Mouse (Mus musculus): Measurements from ENCODE around the gene Gm10638. TPM values are rescaled to one million over a fixed set of nuclear protein-coding genes. Genes with fewer than 3 reads are reported as not detected.

Gene Gm10638
- 1 to 10 TPM; 4.0 to 4.3 TPM for total RNA-seq (2021)

DNA sequence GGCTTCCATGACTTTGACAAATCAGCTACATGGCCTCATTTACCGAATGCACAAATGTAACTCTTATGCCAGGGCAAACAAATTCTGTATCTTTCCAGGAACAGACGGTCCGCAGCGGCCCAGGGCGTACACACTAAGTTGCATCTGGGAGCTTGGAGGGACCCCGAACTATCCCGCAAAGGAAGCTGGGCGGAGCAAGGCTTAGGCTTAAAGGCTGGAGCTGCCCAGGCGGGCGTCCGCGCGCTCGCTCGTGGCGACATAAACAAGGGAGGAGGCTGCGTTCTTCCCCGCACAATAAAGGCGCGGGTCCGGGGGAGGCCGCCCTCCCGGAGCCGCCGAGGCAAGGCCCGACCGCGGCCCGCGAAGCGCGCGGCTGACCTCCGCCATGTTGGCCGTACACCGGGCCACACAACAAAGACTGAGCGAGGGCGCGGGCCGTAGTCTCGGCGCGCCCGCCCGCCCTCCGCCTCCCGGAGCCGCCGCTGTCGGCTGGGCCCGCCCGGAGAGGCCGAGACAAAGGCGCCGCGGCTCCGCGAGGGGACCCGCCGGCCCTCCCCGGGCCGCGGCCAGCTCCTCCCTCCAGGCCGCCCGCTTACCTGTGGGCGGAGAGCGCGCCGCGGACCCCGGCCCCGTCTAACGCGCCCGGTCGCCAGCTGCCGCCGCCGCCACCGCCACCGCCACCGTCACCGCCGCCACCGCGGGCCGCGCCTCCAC is at the start of gene Gm10638, which contains the start of gene Siah1a:
Gm10638 (plus strand) TSS at position 479 of the 714 bp plus-strand sequence.
Siah1a (minus strand) TSS at position 714 of the 714 bp plus-strand sequence.
- intact Hi-C loops (cut with DNase I), result loop anchor here (10.0 kb wide), 2 partner anchors 81 to 159 kb away; no protein-coding TSS in a partner anchor
- DNase-seq (ENCODE audit: extremely low spot score in 1 of 2, low spot score in 2 of 2), result peak; percentile 27 to 80

DNA sequence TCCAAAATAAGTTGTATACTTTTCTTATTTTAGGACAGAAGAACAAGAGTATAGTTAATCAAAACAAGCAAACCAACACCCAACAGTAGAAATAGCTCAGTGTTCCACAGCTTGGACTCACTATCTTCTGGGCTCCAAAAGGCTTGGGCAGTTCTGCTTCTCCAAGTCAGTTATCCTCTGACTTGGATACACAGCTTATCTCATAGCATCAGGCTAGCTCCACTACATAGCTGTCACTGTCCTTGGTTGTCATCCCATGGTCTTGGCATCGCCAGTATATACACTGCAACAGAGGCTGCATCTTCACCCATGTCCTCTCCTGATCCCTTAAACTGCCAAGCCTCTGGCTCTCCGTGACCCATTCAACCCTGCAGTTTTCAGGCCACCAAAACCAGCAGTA is 49.8 kb upstream of the Gm10638 start:
- no peak for DNase-seq (ENCODE audit: extremely low spot score in 1 of 2, low spot score in 2 of 2)
- intact Hi-C loops (cut with DNase I), result no loop called here

DNA sequence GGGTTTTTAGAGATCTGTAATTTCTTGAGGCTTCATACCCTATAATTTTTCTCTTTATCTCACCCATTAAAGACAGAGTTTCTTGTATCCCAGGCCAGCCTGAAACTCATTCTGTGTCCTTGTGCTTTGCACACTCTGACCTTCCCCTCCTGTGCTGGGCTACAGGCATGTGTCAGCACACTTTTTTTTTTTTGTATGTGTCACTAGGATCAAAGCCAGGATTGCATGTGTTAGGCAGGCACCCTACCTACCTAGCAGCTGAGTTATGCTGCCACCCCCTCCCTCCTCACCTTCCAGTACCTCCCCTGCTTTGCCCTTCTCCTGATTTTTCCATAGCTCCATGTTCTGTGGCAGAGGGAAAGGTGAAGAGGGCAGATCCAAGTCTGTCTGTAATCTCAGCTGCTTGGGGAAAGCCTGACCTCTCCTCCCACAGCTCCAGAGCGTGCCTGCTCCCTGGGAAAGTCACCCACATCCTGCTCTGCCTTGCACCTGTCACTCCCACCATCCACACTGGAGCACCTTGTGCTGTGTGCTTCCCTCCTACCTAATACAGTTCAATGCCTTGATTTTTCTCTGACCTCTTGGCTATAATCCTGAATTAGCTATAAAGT is 46.6 kb upstream of the Gm10638 start:
- intact Hi-C loops (cut with DNase I), result no loop called here
- DNase-seq (ENCODE audit: extremely low spot score in 1 of 2, low spot score in 2 of 2), result no peak

DNA sequence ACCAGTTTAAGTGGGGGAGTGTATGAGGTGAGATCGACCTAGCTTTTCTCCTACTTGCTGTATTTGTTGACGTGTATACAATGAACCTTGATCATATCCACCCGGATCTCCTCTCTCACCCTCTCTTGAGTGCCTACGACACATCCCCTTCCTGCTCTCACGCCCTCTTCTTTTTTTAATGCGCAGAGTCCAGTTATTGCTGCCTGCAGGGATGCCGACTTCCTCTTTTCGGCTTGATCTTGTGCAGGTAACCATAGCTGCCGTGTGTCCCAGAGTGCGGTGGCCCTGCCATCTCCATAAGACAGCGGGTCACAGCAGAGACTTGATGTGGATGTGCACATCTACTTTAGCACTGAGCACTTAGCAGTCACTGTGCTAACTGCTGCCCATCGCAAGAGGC is 46.0 kb upstream of the Gm10638 start:
- intact Hi-C loops (cut with DNase I), result no loop called here
- no peak for DNase-seq (ENCODE audit: extremely low spot score in 1 of 2, low spot score in 2 of 2)

DNA sequence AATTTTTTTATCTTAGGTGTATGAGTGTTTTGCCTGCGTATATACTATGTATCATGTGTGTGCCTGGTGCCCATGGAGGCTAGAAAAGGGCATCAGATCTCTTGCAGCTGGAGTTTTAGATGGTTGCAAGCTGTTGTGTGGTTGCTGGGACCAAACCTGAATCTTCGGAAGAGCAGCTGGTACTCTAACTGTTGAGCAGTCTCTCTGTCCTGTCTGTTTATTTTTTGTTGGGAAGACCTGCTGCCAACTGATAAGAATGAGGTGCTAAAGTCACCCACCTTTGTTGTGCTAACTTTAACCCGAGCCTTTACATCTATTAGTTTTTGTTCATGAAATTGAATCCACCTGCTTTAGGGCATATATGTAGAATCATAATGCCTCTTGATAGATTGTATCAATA is 43.0 kb upstream of the Gm10638 start:
- no peak for DNase-seq (ENCODE audit: extremely low spot score in 1 of 2, low spot score in 2 of 2)
- intact Hi-C loops (cut with DNase I), result no loop called here

DNA sequence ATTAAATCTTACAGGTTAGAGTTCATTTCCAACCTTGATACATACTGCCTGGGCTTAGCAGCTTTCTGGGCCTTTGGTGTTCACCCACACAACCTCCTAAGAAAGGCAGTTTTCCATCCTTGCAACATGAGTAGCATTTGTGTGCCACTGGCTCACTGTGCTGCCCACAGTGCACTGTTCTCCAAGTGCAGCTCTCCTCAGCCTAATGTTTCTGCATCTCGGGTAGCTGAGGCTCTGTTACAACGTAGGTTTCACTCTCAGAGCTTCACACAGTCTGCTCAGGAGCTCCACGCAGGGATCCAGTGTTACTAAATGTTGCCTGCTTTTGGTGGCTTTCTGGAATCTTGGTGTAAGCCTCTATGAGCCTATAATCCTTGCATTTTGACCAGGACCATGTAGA is 40.2 kb upstream of the Gm10638 start:
- no peak for DNase-seq (ENCODE audit: extremely low spot score in 1 of 2, low spot score in 2 of 2)
- intact Hi-C loops (cut with DNase I), result no loop called here

DNA sequence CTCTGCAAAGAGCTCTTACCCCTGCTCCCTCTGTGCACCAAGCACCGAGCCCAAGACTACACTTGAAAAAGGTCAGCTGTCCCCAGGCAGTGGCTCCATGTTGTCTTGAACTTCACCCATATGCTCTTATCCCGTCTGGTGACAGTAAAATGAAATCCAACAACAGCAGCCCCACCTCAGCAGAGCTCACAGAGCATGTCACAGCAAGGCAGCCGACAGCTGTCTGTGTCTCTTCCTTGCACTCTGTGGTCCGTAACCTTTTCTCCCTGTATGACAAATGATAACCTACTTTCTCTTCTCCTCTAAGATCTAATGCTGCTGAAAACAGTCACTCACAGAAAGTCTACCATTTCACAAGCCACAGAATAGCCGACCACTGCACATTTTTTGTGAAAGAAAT is 38.7 kb upstream of the Gm10638 start:
- intact Hi-C loops (cut with DNase I), result no loop called here
- no peak for DNase-seq (ENCODE audit: extremely low spot score in 1 of 2, low spot score in 2 of 2)

DNA sequence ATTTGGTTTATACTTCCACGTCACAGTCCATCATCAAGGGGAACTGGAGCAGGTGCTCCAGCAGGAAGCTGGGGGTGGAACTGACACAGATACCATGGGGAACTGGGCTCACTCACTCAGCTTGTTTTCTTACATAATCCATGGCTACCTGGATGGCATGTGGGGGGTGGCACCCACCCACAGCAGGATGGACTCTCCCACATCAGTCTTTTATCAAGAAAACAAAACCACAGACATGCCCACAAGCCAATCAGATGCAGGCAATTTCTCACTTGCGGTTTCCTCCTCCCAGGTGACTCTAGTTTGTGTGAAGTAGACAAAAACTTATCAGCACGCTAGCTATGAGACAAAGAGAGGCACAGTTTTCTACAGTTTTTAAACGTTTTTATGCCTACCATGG is 37.6 kb upstream of the Gm10638 start:
- intact Hi-C loops (cut with DNase I), result no loop called here
- no peak for DNase-seq (ENCODE audit: extremely low spot score in 1 of 2, low spot score in 2 of 2)

DNA sequence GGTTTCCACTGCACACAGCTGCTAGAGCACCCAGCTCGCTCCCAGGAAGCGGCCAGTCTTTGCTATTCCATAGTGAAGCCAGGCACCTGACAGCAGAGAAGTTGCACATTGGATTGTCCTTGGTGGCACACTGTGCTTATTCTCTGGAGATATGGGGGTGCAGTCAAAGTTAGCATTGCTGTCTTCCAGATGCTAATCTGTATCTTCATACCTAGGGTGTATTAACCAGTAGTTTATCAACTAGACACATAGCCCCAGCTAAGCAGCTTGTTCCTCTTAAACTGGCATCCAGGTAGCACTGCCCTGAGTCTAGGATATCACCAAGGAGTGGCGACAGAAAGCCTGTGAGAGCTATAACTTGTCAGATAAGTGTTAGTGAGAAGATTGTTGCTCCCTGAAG is 32.9 kb upstream of the Gm10638 start:
- intact Hi-C loops (cut with DNase I), result no loop called here
- DNase-seq (ENCODE audit: extremely low spot score in 1 of 2, low spot score in 2 of 2), result no peak

DNA sequence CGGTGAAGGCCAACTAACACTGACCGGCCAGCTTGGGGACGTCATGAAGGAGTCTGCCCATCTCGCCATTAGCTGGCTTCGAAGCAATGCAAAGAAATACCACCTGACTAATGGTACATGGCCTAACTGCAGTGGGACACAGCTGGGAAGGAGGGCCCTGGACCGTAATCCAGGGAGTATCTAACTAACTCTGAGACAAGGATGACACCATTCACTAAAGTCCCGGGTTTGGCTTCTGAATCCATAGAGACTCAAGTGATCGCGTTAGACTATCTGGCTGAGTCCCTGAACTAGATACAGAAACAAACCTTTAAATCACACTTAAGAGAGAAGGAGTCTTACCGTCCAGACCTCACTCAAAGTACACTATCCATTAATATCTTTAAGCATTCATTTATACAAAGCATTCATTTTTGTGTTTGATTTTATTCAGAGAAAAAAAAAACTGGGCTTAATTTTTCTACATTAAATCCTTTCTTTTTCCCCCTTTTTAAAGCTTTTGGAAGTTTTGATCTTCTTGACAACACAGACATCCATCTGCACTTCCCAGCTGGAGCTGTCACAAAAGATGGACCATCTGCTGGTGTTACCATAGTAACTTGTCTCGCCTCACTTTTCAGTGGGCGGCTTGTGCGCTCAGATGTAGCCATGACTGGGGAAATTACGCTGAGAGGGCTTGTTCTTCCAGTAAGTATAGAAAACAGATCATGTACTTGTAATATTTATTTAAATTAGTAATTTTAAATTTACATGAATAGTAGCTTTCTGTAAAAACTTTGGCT is 31.9 kb upstream of the Gm10638 start:
- intact Hi-C loops (cut with DNase I), result no loop called here
- peak; percentile 49 to 82 for DNase-seq (ENCODE audit: extremely low spot score in 1 of 2, low spot score in 2 of 2)

DNA sequence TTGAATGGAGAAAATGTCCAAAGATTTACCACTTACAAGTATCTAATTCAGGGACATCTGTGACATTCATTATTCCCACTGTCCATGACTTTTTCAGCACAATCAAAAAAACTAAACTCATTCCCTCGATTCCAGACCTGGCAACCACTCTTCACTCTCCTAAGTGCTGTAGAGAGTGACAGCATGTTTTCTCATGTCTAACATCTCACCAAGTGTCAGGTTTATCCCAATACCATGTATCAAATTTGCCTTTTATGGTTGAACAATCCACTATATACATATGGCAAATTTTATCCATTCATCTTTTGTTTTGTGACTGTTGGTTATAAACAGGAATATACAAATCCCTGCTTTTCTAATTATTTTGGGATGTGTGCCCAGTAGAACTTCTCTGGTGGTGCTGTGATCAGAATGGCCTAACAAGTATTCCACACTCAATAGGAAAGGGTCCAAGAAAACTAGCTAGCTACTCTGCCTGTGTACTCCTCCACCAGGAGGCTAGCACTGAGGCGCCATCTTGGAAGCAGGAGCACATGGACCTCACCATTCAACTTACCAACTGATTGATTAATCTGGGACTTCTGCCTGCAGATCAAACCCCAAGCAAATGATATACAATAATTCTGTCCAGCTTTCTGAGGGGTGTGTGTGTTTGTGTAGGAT is 27.0 kb upstream of the Gm10638 start:
- DNase-seq (ENCODE audit: extremely low spot score in 1 of 2, low spot score in 2 of 2), result no peak
- intact Hi-C loops (cut with DNase I), result no loop called here

DNA sequence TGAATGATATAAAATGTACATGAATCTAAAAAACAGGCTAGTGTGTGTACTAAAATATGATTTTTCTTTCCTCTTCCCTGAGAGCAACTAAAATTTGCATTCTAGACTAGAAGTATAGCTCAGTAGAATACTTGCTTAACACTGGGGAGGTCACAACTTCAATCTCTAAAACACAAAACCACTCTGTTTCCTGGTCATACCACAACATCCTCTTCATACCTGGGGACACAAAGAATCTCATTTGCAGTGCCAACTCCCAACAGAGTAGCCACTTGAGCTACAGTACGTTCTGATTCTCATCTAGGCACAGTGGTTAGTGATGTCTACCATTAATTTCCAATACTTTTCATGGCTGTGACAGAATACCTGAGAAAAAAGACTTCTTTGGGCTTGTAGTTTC is 26.1 kb upstream of the Gm10638 start:
- intact Hi-C loops (cut with DNase I), result no loop called here
- DNase-seq (ENCODE audit: extremely low spot score in 1 of 2, low spot score in 2 of 2), result no peak

DNA sequence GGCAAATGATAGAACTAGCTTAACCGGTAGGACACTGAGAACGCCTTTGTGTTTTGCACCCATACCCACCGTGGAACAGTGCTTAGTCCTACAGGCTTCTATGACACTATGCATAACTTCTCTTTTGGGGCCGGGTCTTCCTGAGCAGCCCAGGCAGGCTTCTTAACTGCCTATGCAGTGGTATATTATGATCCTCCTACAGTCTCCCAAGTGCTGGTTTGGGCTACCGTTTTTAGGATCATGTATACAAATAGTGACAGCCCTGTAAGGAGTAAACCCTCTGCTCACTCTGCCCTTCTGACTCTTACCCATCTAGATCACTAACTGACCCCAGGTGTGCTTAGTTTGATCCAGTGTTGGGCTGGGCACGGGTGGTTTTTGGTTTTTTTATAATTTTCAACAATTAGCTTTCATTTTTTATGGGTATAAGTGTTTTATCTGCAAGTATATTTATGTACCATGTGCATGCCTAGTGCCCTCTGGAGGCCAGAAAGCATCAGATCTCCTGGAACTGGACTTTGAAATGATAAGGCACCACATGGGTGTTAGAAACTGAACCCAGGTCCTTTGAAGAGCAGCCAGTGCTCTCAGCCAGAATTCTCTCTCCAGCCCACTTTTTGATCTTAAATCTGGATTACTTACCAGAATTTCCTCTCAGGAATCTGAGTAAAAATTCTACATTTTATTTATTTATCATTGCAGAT is 24.6 kb upstream of the Gm10638 start:
- no peak for DNase-seq (ENCODE audit: extremely low spot score in 1 of 2, low spot score in 2 of 2)
- intact Hi-C loops (cut with DNase I), result no loop called here

DNA sequence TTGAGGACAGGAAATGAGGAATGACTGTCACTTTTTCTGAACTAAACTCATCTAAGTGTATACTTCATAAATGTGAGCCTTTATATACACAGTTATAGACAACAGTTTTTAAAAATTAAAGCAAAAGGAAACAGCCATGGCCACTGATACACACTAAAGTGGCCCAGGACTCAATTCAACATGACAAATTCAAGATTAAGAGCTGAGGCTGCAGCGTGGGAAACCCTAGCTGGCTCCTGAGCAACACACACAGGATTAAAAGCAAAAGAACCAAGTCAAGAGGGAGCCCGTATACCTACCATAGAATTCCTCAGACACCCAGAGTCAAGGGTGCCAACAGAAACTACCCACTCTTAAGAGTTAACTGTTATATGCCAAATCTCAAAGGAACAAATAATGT is 24.0 kb upstream of the Gm10638 start:
- DNase-seq (ENCODE audit: extremely low spot score in 1 of 2, low spot score in 2 of 2), result no peak
- intact Hi-C loops (cut with DNase I), result no loop called here

DNA sequence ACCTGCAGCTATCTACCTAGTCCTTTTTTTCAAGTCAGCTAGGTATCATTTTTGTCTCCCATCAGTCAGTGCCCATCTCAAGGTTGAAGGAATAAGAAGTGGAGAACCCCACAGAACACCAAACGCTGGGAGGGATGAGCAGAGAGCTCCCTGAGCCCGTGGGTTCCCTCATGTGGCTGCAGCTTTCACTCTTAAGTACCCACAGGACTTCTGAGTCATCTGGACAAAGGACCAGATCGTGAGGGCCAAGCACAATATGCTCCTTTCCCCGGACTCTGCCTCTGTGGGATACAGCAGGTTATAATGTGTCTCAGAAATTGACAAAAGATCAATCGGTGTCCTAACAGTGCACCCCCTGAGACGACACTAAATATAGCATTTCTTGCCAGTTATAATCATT is 18.5 kb upstream of the Gm10638 start:
- intact Hi-C loops (cut with DNase I), result no loop called here

DNA sequence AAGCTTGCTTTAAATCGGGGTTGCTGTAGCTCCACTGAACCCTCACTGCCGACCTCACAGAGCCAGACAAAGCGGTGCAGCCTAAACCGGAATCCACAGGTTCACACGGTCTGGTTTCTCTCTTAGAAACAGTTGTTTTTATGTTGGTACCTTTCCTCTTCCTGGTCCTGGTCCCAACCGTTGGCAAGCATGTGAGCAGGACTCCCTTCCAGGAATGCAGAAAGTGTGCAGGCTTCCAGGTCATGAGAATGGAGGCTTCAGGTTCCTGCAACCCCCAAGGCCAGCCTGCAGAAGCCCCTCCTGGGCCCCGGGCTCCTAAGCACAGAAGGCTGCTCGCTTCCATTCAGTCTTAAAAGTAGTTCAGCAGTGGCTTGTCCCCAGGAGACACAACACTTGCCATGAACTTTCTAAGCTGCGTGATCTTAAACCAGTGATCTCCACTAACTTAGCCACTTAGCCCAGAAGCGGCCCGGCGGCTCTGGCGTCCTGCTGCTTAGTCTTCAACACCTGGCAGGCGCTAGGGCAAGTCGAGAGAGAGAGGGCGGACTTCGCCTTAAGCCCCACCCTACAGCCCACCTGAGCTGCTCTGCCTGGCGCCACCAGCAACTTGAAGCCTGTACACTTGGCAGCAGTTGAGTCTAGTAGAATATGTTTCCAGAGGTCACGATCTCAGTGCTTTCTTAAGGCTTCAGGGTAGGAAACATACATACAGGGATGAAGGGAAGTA is 17.1 kb upstream of the Gm10638 start:
- intact Hi-C loops (cut with DNase I), result no loop called here

More for the DNA sequence above, 18.5 kb upstream of the Gm10638 start:
- DNase-seq (ENCODE audit: extremely low spot score in 1 of 2, low spot score in 2 of 2), result no peak

DNA sequence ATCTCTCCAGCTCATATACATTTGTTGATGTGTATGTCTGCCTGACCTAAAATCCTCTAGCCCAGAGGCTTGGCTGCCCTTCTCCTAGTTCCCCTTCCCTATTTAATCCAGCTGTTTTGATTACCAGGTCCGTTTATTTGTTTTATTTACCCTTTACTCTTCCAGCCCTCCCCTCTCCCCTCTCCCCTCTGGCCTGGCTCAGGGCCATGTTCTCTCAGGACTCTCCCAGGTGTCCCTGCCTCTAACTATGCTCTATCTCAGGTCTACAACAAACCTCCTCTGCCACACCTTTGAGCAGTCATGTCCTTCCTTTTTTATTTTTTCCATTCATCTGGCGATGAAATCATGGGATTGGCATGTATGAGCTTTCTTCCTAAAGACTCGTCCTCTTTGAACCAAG is 15.2 kb upstream of the Gm10638 start:
- DNase-seq (ENCODE audit: extremely low spot score in 1 of 2, low spot score in 2 of 2), result no peak
- intact Hi-C loops (cut with DNase I), result no loop called here

More for the DNA sequence above, 17.1 kb upstream of the Gm10638 start:
- DNase-seq (ENCODE audit: extremely low spot score in 1 of 2, low spot score in 2 of 2), result no peak

DNA sequence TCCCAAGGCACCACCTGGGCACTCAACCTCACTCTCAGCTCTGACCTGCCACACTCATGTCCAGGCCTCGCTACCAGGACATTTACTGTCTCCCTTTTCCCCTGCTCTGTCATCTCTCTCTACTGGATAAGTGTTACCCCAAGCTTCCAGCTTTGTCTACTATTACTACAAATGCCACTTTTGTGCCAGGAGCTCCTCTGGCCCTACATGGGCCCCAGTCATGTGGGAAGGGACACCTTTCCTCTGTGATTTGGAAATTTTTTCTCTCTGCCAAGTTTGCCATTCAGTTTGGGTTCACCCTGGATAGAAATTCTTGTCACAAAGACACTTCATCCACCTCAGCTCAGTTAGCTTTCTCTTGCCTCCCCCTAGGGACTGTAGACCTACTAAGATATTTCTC is 14.6 kb upstream of the Gm10638 start:
- DNase-seq (ENCODE audit: extremely low spot score in 1 of 2, low spot score in 2 of 2), result no peak
- intact Hi-C loops (cut with DNase I), result no loop called here
